Comparison of ENCODE assay signal across 9 mouse cellular contexts in genomic region chr2:12053404-12054164, GRCm38 (mm10).
DNase-seq lines count a peak whose midpoint lies in the region; ATAC-seq and TF ChIP-seq lines count a peak whose summit lies in the region.
"Had no signal": no experiment of that assay in that cellular context is flagged by ENCODE, and none has a peak within 500 bp of the region (broad histone marks: within the 10 kb centered on the region; RNA-seq: fewer than 3 reads in every experiment).

No protein-coding gene starts in this region.

- H3K4me1 ChIP-seq in forebrain, embryonic 10.5 days: peaks cover 16% of the 10 kb centered on the region
- no peaks in the 10 kb centered on the region for H3K4me1 ChIP-seq in forebrain, postnatal 0 days (ENCODE audit: insufficient read depth)
- H3K4me1 ChIP-seq in lung, postnatal 0 days (ENCODE audit: insufficient read depth, low read depth, low read length): no peaks in the 10 kb centered on the region
- H3K4me1 ChIP-seq in heart, embryonic 16.5 days (ENCODE audit: control insufficient read depth, insufficient read depth, low read length): peaks cover 7% of the 10 kb centered on the region
- 0 out of 2 replicates have a peak, but pooled peaks cover 3% of the 10 kb centered on the region for H3K4me1 ChIP-seq in stomach, embryonic 14.5 days (ENCODE audit: control insufficient read depth, insufficient read depth, low read length)
- no peaks in the 10 kb centered on the region for H3K4me1 ChIP-seq in thymus, adult 2 months (replicated peaks; ENCODE audit: control insufficient read depth, insufficient read depth, low read length)

- no peak overlapping the region for H3K4me2 ChIP-seq in forebrain, postnatal 0 days (ENCODE audit: low read depth)
- H3K4me2 ChIP-seq in lung, postnatal 0 days (replicated peaks; ENCODE audit: low read depth, low read length): no peak overlapping the region
- H3K4me2 ChIP-seq in heart, embryonic 16.5 days (ENCODE audit: low read depth, low read length): no peak overlapping the region; the same call in 1 of the 2 replicates
- no peak overlapping the region for H3K4me2 ChIP-seq in stomach, embryonic 14.5 days (replicated peaks; ENCODE audit: low read depth, low read length)

- ATAC-seq in forebrain, postnatal 0 days: no peak
- peak; percentile 9; the same call in 1 of the 2 replicates for ATAC-seq in lung, postnatal 0 days
- 0 out of 2 replicates have a peak, but pooled peaks have one; percentile 38 for ATAC-seq in heart, embryonic 16.5 days (replicated peaks; ENCODE audit: extremely low read depth, insufficient read depth, low FRiP score)
- no peak for ATAC-seq in stomach, embryonic 14.5 days (ENCODE audit: insufficient number of reproducible peaks, insufficient read depth, low FRiP score, low read depth)
- ATAC-seq: CD4-positive, CD25-positive, alpha-beta regulatory T cell, adult 4 months had no signal

- TF ChIP-seq CTCF in forebrain, postnatal 0 days (IDR thresholded peaks at IDR 0.05; ENCODE audit: low read depth): no peak
- TF ChIP-seq CTCF in lung, postnatal 0 days (IDR thresholded peaks at IDR 0.05): no peak
- TF ChIP-seq CTCF in thymus, adult 2 months (IDR thresholded peaks at IDR 0.05; ENCODE audit: borderline replicate concordance, control insufficient read depth, extremely low read depth, insufficient read depth, low read length, poor library complexity): no peak

- no peak for DNase-seq in forebrain, embryonic 10.5 days (ENCODE audit: extremely low spot score, low spot score)
- no peak for DNase-seq in forebrain, postnatal 0 days
- DNase-seq in lung, postnatal 0 days (ENCODE audit: low spot score): no peak
- DNase-seq in lung, postnatal 36 days: no peak
- no peak for DNase-seq in layer of hippocampus, postnatal 14 days (ENCODE audit: low spot score in 2 of 2)
- DNase-seq in thymus, adult 2 months: no peak

- 69% methylated on average over 8 of the region's 8 CpGs for WGBS in forebrain, embryonic 10.5 days
- 57% methylated on average over 8 of the region's 8 CpGs for WGBS in forebrain, postnatal 0 days
- WGBS in lung, postnatal 0 days: 29% methylated on average over 8 of the region's 8 CpGs
- 42% methylated on average over 8 of the region's 8 CpGs for WGBS in heart, embryonic 16.5 days
- 60% methylated on average over 8 of the region's 8 CpGs for WGBS in stomach, embryonic 14.5 days
- 87% methylated on average over 8 of the region's 8 CpGs for WGBS in thymus, adult 2 months

- H3K4me3 ChIP-seq in forebrain, embryonic 10.5 days: no peak overlapping the region
- no peak overlapping the region for H3K4me3 ChIP-seq in forebrain, postnatal 0 days (ENCODE audit: low read depth, low read length)
- no peak overlapping the region for H3K4me3 ChIP-seq in lung, postnatal 0 days (ENCODE audit: low read depth, low read length)
- no peak overlapping the region for H3K4me3 ChIP-seq in heart, embryonic 16.5 days (ENCODE audit: low read length)
- no peak overlapping the region for H3K4me3 ChIP-seq in stomach, embryonic 14.5 days (ENCODE audit: low read depth, low read length)
- no peak overlapping the region for H3K4me3 ChIP-seq in thymus, adult 2 months (ENCODE audit: control insufficient read depth, insufficient read depth, low read length)

- H3K36me3 ChIP-seq in forebrain, embryonic 10.5 days (replicated peaks): no peaks in the 10 kb centered on the region
- H3K36me3 ChIP-seq in forebrain, postnatal 0 days (ENCODE audit: insufficient read depth): no peaks in the 10 kb centered on the region
- no peaks in the 10 kb centered on the region for H3K36me3 ChIP-seq in lung, postnatal 0 days (ENCODE audit: insufficient read depth, low read length)
- H3K36me3 ChIP-seq in heart, embryonic 16.5 days (ENCODE audit: control insufficient read depth, insufficient read depth): no peaks in the 10 kb centered on the region
- H3K36me3 ChIP-seq in stomach, embryonic 14.5 days (ENCODE audit: control insufficient read depth, insufficient read depth, low read length): no peaks in the 10 kb centered on the region
- H3K36me3 ChIP-seq in thymus, adult 2 months (ENCODE audit: control insufficient read depth, insufficient read depth, low read length): no peaks in the 10 kb centered on the region

- no peaks in the 10 kb centered on the region for H3K9me3 ChIP-seq in forebrain, embryonic 10.5 days
- no peaks in the 10 kb centered on the region for H3K9me3 ChIP-seq in forebrain, postnatal 0 days (ENCODE audit: low read length)
- no peaks in the 10 kb centered on the region for H3K9me3 ChIP-seq in lung, postnatal 0 days (ENCODE audit: low read length)
- H3K9me3 ChIP-seq in heart, embryonic 16.5 days (replicated peaks; ENCODE audit: control insufficient read depth, low read length): no peaks in the 10 kb centered on the region
- H3K9me3 ChIP-seq in stomach, embryonic 14.5 days (ENCODE audit: control insufficient read depth, low read depth, low read length): no peaks in the 10 kb centered on the region

- H3K27ac ChIP-seq in forebrain, embryonic 10.5 days: 0 out of 2 replicates have a peak overlapping the region, but pooled peaks have one; percentile 26
- H3K27ac ChIP-seq in forebrain, postnatal 0 days (ENCODE audit: low read depth, low read length): no peak overlapping the region
- H3K27ac ChIP-seq in lung, postnatal 0 days (ENCODE audit: low read length): no peak overlapping the region
- H3K27ac ChIP-seq in heart, embryonic 16.5 days (ENCODE audit: low read length): peak overlapping the region; percentile 82
- H3K27ac ChIP-seq in stomach, embryonic 14.5 days (ENCODE audit: low read length): peak overlapping the region; percentile 59; the same call in 1 of the 2 replicates
- H3K27ac ChIP-seq in thymus, adult 2 months (ENCODE audit: control insufficient read depth, insufficient read depth, low read length): no peak overlapping the region

- no peak overlapping the region for H3K9ac ChIP-seq in forebrain, postnatal 0 days
- no peak overlapping the region for H3K9ac ChIP-seq in lung, postnatal 0 days (replicated peaks; ENCODE audit: low read depth)
- H3K9ac ChIP-seq in heart, embryonic 16.5 days (ENCODE audit: low read length): no peak overlapping the region
- no peak overlapping the region for H3K9ac ChIP-seq in stomach, embryonic 14.5 days (replicated peaks; ENCODE audit: low read depth, low read length)

- no peak for TF ChIP-seq POLR2A in thymus, adult 2 months (IDR thresholded peaks at IDR 0.05; ENCODE audit: control insufficient read depth, extremely low read depth, insufficient read depth, low read length, poor library complexity)

- peaks cover 11% of the 10 kb centered on the region; the same call in 1 of the 2 replicates for H3K27me3 ChIP-seq in forebrain, embryonic 10.5 days (ENCODE audit: poor library complexity, severe bottlenecking)
- no peaks in the 10 kb centered on the region for H3K27me3 ChIP-seq in forebrain, postnatal 0 days (ENCODE audit: insufficient read depth, low read length)
- no peaks in the 10 kb centered on the region for H3K27me3 ChIP-seq in lung, postnatal 0 days (replicated peaks; ENCODE audit: insufficient read depth, low read length)
- no peaks in the 10 kb centered on the region for H3K27me3 ChIP-seq in heart, embryonic 16.5 days (ENCODE audit: control insufficient read depth, insufficient read depth, low read length)
- no peaks in the 10 kb centered on the region for H3K27me3 ChIP-seq in stomach, embryonic 14.5 days (ENCODE audit: control insufficient read depth, insufficient read depth, low read length)
- H3K27me3 ChIP-seq in thymus, adult 2 months (ENCODE audit: control insufficient read depth, insufficient read depth, low read length): no peaks in the 10 kb centered on the region

- no peak for TF ChIP-seq EP300 in lung, postnatal 0 days (IDR thresholded peaks at IDR 0.05)

Comparison
In these comparisons a context has a peak if more than half of its experiments do, and no peak if none do; other contexts are left out.
1. H3K27ac ChIP-seq: peak in forebrain, embryonic 10.5 days (single experiment), heart, embryonic 16.5 days (single experiment) and stomach, embryonic 14.5 days (single experiment); none in forebrain, postnatal 0 days (single experiment), lung, postnatal 0 days (single experiment) and thymus, adult 2 months (single experiment).
2. ATAC-seq: peak in lung, postnatal 0 days (single experiment) and heart, embryonic 16.5 days (single experiment); none in forebrain, postnatal 0 days (single experiment) and stomach, embryonic 14.5 days (single experiment).